Mouse (Mus musculus) C2C12 (cell line): ENCODE data around the gene Trak2.

Experiments
- CEBPB ChIP-seq: IDR thresholded peaks from one replicate; pipeline ENCODE4 v1.6.1; 2011; ENCODE audit warnings: low read depth, mild to moderate bottlenecking, control low read depth, moderate library complexity
- CTCF ChIP-seq: IDR thresholded peaks from one replicate; pipeline ENCODE4 v1.5.1; 2011; ENCODE audit not compliant: control insufficient read depth, insufficient read depth, insufficient read length
- MAX ChIP-seq: IDR thresholded peaks from one replicate; pipeline ENCODE4 v1.6.1; 2011; ENCODE audit warnings: mild to moderate bottlenecking, control low read depth
- MYOD1 ChIP-seq: IDR thresholded peaks from one replicate; pipeline ENCODE4 v1.6.1; 2011; ENCODE audit warnings: low read depth; ENCODE audit not compliant: control insufficient read depth, insufficient read length
- USF1 ChIP-seq: IDR thresholded peaks from one replicate; pipeline ENCODE4 v1.6.1; 2011; ENCODE audit warnings: low read depth, mild to moderate bottlenecking, control low read depth, moderate library complexity

DNA sequence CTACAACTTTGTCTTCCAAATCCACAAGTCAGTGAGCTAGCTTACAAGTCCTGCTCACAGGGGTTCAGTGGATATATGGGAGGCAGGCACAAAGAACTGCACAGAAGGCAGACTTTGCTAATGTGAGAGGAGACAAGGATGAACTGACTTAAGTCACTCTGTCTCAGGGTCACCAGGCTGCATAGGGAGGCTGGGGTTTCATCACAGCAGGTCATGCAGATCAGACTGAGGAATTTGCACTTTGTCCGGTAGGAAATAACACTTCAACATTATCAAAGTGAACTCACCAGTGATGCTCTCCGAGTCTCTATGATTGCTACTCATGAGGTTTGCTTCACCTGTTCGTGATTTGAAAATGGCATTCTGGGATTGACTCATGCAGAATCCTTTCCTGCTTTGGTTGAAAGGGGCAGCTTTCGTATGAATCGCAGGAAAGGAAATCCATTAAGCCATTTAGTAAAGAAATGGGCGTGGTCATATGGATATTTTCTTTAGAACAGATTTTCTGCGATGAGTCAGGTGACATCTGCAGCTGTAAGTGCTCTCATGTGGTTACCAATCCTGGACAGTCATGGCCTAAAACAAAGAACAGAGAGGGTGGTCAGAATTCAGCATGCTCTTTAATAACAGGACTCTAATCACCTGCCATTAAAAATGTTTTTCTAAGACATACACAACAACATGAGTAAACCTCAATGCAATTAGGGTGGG is 27.1 kb downstream of the Trak2 start:
- TF ChIP-seq CEBPB (no peak), MAX (peak; percentile 51), MYOD1 (no peak), CTCF (no peak), USF1 (peak; percentile 60)
